Mouse (Mus musculus) erythroblast, embryonic 14.5 days (primary cell): ENCODE measurements around the gene Gm17067.
"Not testable (repeated sequence)": the region's sequence is repeated elsewhere in the genome, so short reads cannot be mapped to it uniquely, and the experiment has no call there.

Experiments used
- GATA1 ChIP-seq: IDR thresholded peaks from 2 replicates; pipeline ENCODE4 v1.6.1; 2012; ENCODE audit warnings: low read length, inconsistent platforms, mixed read lengths
- TAL1 ChIP-seq: IDR thresholded peaks from 3 replicates; pipeline ENCODE4 v1.6.1; 2012; ENCODE audit warnings: low read length, inconsistent platforms, mixed read lengths

DNA sequence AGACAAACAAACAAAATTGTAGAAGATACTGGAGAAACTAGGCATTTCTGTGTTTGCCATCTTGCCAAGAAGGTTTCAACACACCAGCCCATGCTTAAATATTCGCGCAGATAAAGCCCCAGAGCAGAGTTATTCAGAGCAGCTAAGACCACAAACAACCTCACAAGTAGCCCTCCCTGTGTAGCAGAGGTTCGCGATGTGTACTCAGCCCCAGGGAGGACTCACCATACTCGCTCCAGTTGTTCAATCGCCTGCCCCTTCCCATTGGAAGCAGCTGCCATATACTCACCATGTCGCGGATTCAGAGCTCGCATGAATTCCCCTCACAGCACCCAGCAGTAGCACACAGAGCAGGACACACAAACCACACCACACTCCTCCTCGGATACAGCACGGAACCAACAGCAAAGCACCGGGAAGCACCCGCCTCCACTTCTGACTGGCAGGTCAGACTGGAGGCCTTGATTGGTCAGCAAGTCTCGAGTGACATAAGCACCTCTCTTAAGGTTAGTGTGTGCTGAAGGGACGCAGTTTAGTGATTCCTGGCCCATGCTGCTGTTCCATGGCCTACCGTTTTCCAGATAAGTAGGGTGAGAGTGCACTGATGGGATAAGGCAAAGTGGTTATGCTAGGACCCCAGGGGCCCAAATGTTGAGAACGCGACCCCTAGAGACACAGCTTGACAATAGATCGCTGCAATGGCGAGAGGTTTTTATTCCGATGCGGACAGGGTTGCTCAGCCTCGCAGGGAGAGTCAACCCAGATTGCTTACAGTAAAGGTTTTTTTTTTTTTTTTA, 34.3 kb downstream of the Gm17067 start, which contains the start of gene Zfp975:
- TF ChIP-seq GATA1, TAL1: not testable (repeated sequence)
